Mouse (Mus musculus) left cerebral cortex, adult 2 months (tissue): ENCODE measurements around the gene Lyg2. TPM values are rescaled to one million over a fixed set of nuclear protein-coding genes. Genes with fewer than 3 reads are reported as not detected.

Source experiments
- DNase-seq, 2 experiments: peaks; one replicate each; pipeline ENCODE4 v3.0.0; 2021 to 2022; ENCODE audit warnings: low spot score in 2 of 2, mixed read lengths in 1 of 2; ENCODE audit errors: extremely low spot score in 1 of 2
- H3K27ac ChIP-seq: fragments of 200-600 bp; 2 replicates; pipeline ENCODE4 v1.8.1; 2022
- H3K4me3 ChIP-seq: fragments of 200-600 bp; 2 replicates; pipeline ENCODE4 v1.8.1; 2022
- CTCF ChIP-seq: fragments of 200-600 bp; IDR thresholded peaks from 2 replicates; pipeline ENCODE4 v1.8.1; 2022; ENCODE audit warnings: antibody characterized with exemption, mild to moderate bottlenecking, moderate library complexity
- intact Hi-C: fragments of 180-260 bp; cut with DNase I; formaldehyde crosslinking; loops from one replicate; pipeline ENCODE4 v1.15.1; 2025
- total RNA-seq, 2 experiments: library from RNA; stranded (reverse); gene quantifications; 2 replicates each; pipeline ENCODE4 v1.2.3; 2021

Lyg2 gene
- total RNA-seq, 2 experiments from 2014 or later = not detected

DNA sequence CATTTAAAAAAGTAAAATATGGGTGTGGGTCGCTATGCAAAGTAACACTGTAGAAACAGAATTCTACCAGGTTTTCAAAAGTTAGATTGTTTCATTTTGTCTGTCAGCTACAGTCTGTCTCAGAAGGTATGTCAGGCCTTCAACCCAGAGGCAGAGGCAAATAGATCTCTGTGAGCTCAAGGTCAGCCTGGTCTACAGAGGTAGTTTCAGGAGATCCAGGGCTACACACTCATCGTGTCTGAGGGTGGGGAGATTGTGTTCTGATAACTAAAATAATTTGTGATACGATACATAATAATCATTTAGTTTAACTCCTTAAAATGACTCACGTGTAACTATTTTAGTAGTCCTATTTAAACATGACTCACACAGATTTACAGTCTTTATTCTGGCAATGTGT, 43.1 kb downstream of the Lyg2 start:
- no peak for DNase-seq

DNA sequence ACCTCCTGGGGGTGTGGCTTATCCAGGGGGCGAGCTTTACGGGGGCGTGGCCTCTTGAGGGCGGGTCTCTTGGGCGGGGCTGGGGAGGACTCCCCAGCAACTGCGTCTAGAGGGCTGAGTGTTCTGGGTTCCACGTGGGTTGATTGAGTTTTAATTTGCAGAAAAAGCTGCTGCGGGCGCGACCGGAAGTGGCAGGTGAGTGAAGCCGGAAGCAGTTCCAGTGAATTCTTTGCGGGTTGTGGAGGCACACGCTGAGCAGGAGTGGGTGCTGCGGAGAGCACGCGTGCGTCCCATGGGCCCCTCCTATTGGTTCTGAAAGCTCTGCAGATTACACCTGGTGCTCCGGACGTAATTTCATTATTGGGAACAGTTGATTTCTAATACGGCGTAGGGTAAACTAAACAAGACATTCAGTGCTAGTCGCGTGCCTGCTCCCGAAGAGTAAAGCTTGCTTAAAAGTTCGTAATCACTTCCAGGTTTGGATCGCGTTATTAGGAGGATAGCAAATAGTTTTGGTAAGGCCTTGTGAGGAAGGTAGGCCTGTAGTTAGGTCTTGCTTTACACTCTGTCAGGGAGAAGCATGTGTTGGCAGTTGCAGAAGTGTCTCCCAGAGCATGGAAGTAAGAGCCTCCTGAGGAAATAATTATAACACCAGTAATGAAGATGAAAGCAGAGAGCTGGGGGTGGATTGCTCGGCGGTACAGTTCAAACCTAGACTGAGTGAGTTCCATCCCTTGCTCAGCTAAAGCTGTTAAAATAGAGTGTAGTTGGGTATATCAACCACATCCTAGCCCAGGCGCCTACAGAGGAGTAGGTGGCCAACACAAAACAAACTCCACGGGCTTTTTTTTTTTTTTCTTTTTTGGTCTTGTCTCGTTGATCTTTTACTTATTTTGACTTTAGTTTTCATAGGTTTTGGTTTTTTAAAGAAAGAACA, 43.9 kb downstream of the Lyg2 start:
- Histone ChIP-seq H3K27ac (peak overlapping the region; percentile 66), H3K4me3 (peak overlapping the region; percentile 58)
- intact Hi-C loops = no loop called here
- DNase-seq = peak; percentile 68 to 82
- TF ChIP-seq CTCF = no peak; the same call in 1 of the 2 replicates

More for the DNA sequence above, 43.1 kb downstream of the Lyg2 start:
- Histone ChIP-seq H3K4me3 (no peak overlapping the region), H3K27ac (no peak overlapping the region)
- TF ChIP-seq CTCF = no peak
- intact Hi-C loops = no loop called here

DNA sequence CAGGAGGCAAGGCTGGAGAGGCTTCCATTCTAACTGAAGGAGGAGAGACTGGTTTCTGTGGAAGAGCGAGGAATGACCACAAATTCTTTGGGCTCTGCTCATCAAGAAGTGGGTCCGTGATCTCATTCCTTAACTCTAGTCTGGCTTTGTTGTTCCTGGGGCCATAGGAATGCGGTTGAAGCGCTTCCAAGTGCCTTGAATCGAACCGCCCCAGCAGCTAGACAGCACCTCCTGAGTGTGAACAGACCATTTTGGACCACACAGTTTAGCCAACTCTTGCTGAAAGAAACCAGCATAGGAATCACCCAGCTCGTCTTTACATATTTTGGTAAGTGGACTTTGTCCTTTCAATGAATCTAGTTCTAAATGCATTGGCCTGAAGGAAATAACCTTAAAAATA, 44.6 kb downstream of the Lyg2 start, which contains the start of gene Lipt1:
Gene Lipt1, plus strand, starts transcription at position 35 of the 400 bp plus-strand sequence.
- Histone ChIP-seq H3K4me3 (peak within 1 kb of the TSS; percentile 58), H3K27ac (peak within 1 kb of the TSS; percentile 66)
- TF ChIP-seq CTCF = no peak
- intact Hi-C loops = no loop called here
- no peak for DNase-seq

GRCm38 (mm10) chr1:37869362-37869761, 46.9 kb downstream of the Lyg2 start:
- no peak for DNase-seq
- no peak overlapping the region for H3K4me3 ChIP-seq
- no peak for TF ChIP-seq CTCF
- no peak overlapping the region for H3K27ac ChIP-seq
- intact Hi-C loops = loop anchor here (5.0 kb wide), 1 partner anchor 192 kb away; no protein-coding TSS in a partner anchor

DNA sequence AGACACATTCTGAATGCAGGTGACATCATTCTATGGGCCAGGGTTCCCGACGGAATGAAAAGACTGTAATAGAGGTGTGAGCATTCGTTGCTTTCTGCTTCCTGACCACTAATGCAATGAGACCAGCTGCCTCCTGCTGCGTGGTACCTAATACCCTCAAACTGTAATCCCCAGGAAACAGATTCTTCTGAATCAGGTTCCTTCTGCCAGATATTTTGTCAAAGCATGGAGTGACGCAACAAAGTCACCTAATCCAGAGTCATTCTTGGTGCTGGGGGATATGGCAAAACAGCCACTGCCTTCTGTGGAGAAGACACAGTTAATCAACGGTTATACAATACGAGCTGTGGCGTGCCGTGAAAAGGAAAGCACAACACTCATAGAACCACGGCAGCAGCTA, 47.7 kb downstream of the Lyg2 start:
- Histone ChIP-seq H3K4me3 (no peak overlapping the region), H3K27ac (no peak overlapping the region)
- DNase-seq = no peak
- intact Hi-C loops = loop anchor here (5.0 kb wide), 1 partner anchor 191 kb away; no protein-coding TSS in a partner anchor
- TF ChIP-seq CTCF = no peak

DNA sequence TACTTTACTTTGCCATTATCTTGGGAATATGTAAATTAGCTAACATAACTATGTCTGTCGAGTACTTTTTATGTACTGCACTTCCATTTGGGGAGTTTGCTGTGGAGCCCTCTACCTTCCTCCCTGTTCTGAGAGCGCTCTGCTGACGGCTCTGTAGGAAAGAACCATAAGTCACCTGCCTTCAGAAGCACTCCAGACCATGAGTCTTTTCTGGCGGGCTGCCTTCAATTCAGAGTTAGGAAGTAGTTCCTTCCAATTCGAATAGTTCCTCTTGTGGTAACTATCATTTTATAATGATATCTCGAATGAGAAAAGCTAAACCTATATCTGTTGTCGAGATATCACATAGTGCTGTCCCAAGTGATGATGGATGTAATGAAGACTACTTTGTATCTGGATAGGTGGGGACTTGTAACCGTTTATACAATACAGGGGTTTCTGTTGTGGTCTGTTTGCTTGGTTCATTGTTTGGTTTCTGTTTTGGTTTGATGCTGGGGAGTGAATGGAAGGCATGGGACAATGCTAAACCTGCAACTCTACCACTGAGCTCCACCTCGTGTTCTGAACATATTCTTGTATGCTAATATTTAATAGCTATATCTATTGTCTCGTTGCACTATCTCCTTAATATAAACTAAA, 48.5 kb downstream of the Lyg2 start:
- no peak for TF ChIP-seq CTCF
- H3K4me3 ChIP-seq = no peak overlapping the region
- DNase-seq = no peak
- intact Hi-C loops = loop anchor here (5.0 kb wide), 1 partner anchor 191 kb away; no protein-coding TSS in a partner anchor
- H3K27ac ChIP-seq = no peak overlapping the region

GRCm38 (mm10) chr1:37867056-37867455, 49.2 kb downstream of the Lyg2 start:
- intact Hi-C loops = loop anchor here (5.0 kb wide), 1 partner anchor 190 kb away; no protein-coding TSS in a partner anchor
- DNase-seq = peak in 1 of 2 experiments; percentile 31
- TF ChIP-seq CTCF = peak; percentile 68

GRCm38 (mm10) chr1:37866286-37866685, 50.0 kb downstream of the Lyg2 start, which contains the start of gene Tsga10:
Tsga10 (minus strand) TSS chr1:37866429.
- intact Hi-C loops = loop anchor here (5.0 kb wide), 1 partner anchor 189 kb away; no protein-coding TSS in a partner anchor
- TF ChIP-seq CTCF = no peak
- DNase-seq = no peak
- H3K27ac ChIP-seq = peak within 1 kb of the TSS; percentile 96
- H3K4me3 ChIP-seq = peak within 1 kb of the TSS; percentile 80

More at GRCm38 (mm10) chr1:37867056-37867455, 49.2 kb downstream of the Lyg2 start:
- H3K27ac ChIP-seq = no peak overlapping the region
- no peak overlapping the region for H3K4me3 ChIP-seq

GRCm38 (mm10) chr1:37865401-37866215, 50.7 kb downstream of the Lyg2 start:
- H3K4me3 ChIP-seq = peak overlapping the region; percentile 80
- H3K27ac ChIP-seq = peak overlapping the region; percentile 96
- intact Hi-C loops = loop anchor here (1.0 to 5.0 kb wide), 4 partner anchors 25 to 188 kb away; partner anchors contain the start of genes Mitd1 and Mrpl30
- TF ChIP-seq CTCF = no peak
- DNase-seq = no peak

- Histone ChIP-seq H3K27ac (peak overlapping the region; percentile 96), H3K4me3 (peak overlapping the region; percentile 80)
- peak; percentile 100 for DNase-seq
- TF ChIP-seq CTCF = peak; percentile 44
- intact Hi-C loops = loop anchor here (1.0 to 5.0 kb wide), 4 partner anchors 26 to 187 kb away; partner anchors contain the start of genes Mitd1 and Mrpl30
Measured at GRCm38 (mm10) chr1:37864511-37865400, 51.5 kb downstream of the Lyg2 start.

Other genes starting within 250 kb of the Lyg2 start
- gene 2010300C02Rik, start 196.4 kb downstream of the Lyg2 start, total RNA-seq = 100 to 1,000 TPM; 282 to 283 TPM
- gene Tsga10, start 50.1 kb downstream of the Lyg2 start, total RNA-seq = 10 to 100 TPM; 20.0 to 24.0 TPM
- gene Lipt1, start 44.8 kb downstream of the Lyg2 start, total RNA-seq = 10 to 100 TPM in 1 of 2 experiments, 1 to 10 TPM in 1; 9.5 to 10.9 TPM
- gene Mitd1, start 26.1 kb downstream of the Lyg2 start, total RNA-seq = 10 to 100 TPM; 10.6 to 10.9 TPM
- 100 to 1,000 TPM; 139 to 148 TPM for gene Mrpl30, start 26.0 kb downstream of the Lyg2 start, total RNA-seq
- not detected for gene Lyg1, start 41.3 kb upstream of the Lyg2 start, total RNA-seq
- gene Txndc9, start 81.4 kb upstream of the Lyg2 start, total RNA-seq = 10 to 100 TPM; 52.7 to 65.9 TPM
- gene Eif5b, start 81.5 kb upstream of the Lyg2 start, total RNA-seq = 10 to 100 TPM; 37.6 to 46.2 TPM
- gene Rev1, start 213.3 kb upstream of the Lyg2 start, total RNA-seq = 10 to 100 TPM; 40.0 to 46.1 TPM